13 mouse cellular contexts compared by ENCODE assay signal in the genomic region with DNA sequence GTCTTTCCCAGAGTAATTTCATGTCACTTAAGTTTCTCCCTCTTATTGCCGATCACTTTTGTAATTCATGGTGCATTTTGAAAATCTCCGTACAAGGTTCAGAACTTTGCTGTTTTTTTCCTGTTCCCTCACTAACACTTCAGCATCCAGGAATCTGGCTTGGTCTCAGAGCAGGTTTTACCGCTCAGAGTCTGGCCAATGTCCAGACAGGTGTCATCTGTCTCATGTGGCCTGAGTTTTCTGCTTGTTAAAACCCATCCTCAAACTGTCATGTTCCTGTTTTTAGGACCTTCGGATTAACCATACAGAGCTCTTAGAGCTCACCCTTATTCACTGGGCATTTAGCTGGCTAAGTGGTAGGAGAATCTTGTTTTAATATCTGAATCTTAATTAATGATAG.
DNase-seq lines count a peak whose midpoint lies in the region.
"Had no signal": no experiment of that assay in that cellular context is flagged by ENCODE, and none has a peak within 500 bp of the region (broad histone marks: within the 10 kb centered on the region; RNA-seq: fewer than 3 reads in every experiment).

No protein-coding gene starts in this region.

- DNase-seq in urinary bladder, postnatal 14 days (ENCODE audit: low spot score): peak; percentile 54
- no peak for DNase-seq in urinary bladder, adult 18-20 months (ENCODE audit: low spot score in 2 of 2)
- peak; percentile 38 to 41 for DNase-seq in cerebellum, adult 18-20 months
- peak; percentile 10 to 17 for DNase-seq in cerebellum, postnatal 36 days
- no peak for DNase-seq in right cerebral cortex, adult 18-20 months
- DNase-seq in adrenal gland, adult 8-10 months: no peak
- DNase-seq: adrenal gland, adult 2 months; adrenal gland, postnatal 36 days; forebrain, postnatal 0 days; gastrocnemius, adult 2 months; gastrocnemius, postnatal 25 days; heart, adult 18-20 months; kidney, adult 18-20 months had no signal

Comparison
In these comparisons a context has a peak if more than half of its experiments do, and no peak if none do; other contexts are left out.
1. DNase-seq: peak in urinary bladder, postnatal 14 days (single experiment), cerebellum, adult 18-20 months (2 of 2) and cerebellum, postnatal 36 days (2 of 2); none in urinary bladder, adult 18-20 months (0 of 2), right cerebral cortex, adult 18-20 months (single experiment) and adrenal gland, adult 8-10 months (single experiment).